10 mouse cellular contexts compared by ENCODE assay signal in genomic region chr2:45184149-45184548, GRCm38 (mm10).
DNase-seq lines count a peak whose midpoint lies in the region; ATAC-seq and TF ChIP-seq lines count a peak whose summit lies in the region.
"Had no signal": no experiment of that assay in that cellular context is flagged by ENCODE, and none has a peak within 500 bp of the region (broad histone marks: within the 10 kb centered on the region; RNA-seq: fewer than 3 reads in every experiment).

No protein-coding gene starts in this region.

- DNase-seq in lung, postnatal 0 days (ENCODE audit: low spot score), result peak; percentile 39
- DNase-seq in lung, postnatal 4 days, result no peak
- no peak for DNase-seq in left cerebral cortex, adult 8-10 months (ENCODE audit: low spot score in 2 of 2)
- DNase-seq in cerebellum, postnatal 4 days (ENCODE audit: low spot score in 2 of 2), result no peak
- DNase-seq: left cerebral cortex, postnatal 4 days had no signal

- H3K4me3 ChIP-seq in forebrain, embryonic 12.5 days (replicated peaks), result no peak overlapping the region
- H3K4me3 ChIP-seq in forebrain, embryonic 15.5 days, result no peak overlapping the region
- no peak overlapping the region for H3K4me3 ChIP-seq in lung, postnatal 0 days (ENCODE audit: low read depth, low read length)
- peak overlapping the region; percentile 31 for H3K4me3 ChIP-seq in erythroblast, embryonic 14.5 days (replicated peaks)

- no peaks in the 10 kb centered on the region for H3K9me3 ChIP-seq in forebrain, embryonic 12.5 days
- no peaks in the 10 kb centered on the region for H3K9me3 ChIP-seq in forebrain, embryonic 15.5 days
- H3K9me3 ChIP-seq in lung, postnatal 0 days (ENCODE audit: low read length), result no peaks in the 10 kb centered on the region
- no peaks in the 10 kb centered on the region for H3K9me3 ChIP-seq in erythroblast, embryonic 14.5 days (ENCODE audit: control insufficient read depth, low read length)
- H3K9me3 ChIP-seq: megakaryocyte, embryonic 14.5 days had no signal

- H3K4me1 ChIP-seq in forebrain, embryonic 12.5 days, result peaks cover 22% of the 10 kb centered on the region
- H3K4me1 ChIP-seq in forebrain, embryonic 15.5 days, result peaks cover 32% of the 10 kb centered on the region
- no peaks in the 10 kb centered on the region for H3K4me1 ChIP-seq in lung, postnatal 0 days (ENCODE audit: insufficient read depth, low read depth, low read length)
- peaks cover 28% of the 10 kb centered on the region for H3K4me1 ChIP-seq in erythroblast, embryonic 14.5 days (ENCODE audit: control insufficient read depth)

- H3K4me2 ChIP-seq in forebrain, embryonic 12.5 days, result peak overlapping the region; percentile 41; the same call in 1 of the 2 replicates
- no peak overlapping the region for H3K4me2 ChIP-seq in forebrain, embryonic 15.5 days (replicated peaks)
- no peak overlapping the region for H3K4me2 ChIP-seq in lung, postnatal 0 days (replicated peaks; ENCODE audit: low read depth, low read length)

- TF ChIP-seq EP300 in lung, postnatal 0 days (IDR thresholded peaks at IDR 0.05), result no peak

- ATAC-seq in forebrain, embryonic 12.5 days (ENCODE audit: low FRiP score), result no peak
- no peak for ATAC-seq in forebrain, embryonic 15.5 days (replicated peaks)
- peak; percentile 53 for ATAC-seq in lung, postnatal 0 days
- ATAC-seq in megakaryocyte-erythroid progenitor cell, adult 5-6 weeks (replicated peaks; ENCODE audit: low FRiP score, low TSS enrichment, poor library complexity, severe bottlenecking), result peak; percentile 80

- no peaks in the 10 kb centered on the region for H3K36me3 ChIP-seq in forebrain, embryonic 12.5 days (replicated peaks)
- no peaks in the 10 kb centered on the region for H3K36me3 ChIP-seq in forebrain, embryonic 15.5 days
- no peaks in the 10 kb centered on the region for H3K36me3 ChIP-seq in lung, postnatal 0 days (ENCODE audit: insufficient read depth, low read length)
- H3K36me3 ChIP-seq in erythroblast, embryonic 14.5 days (ENCODE audit: control insufficient read depth), result no peaks in the 10 kb centered on the region

- H3K9ac ChIP-seq in forebrain, embryonic 12.5 days, result no peak overlapping the region
- H3K9ac ChIP-seq in forebrain, embryonic 15.5 days (replicated peaks), result no peak overlapping the region
- no peak overlapping the region for H3K9ac ChIP-seq in lung, postnatal 0 days (replicated peaks; ENCODE audit: low read depth)

- 16% methylated on average over 6 of the region's 6 CpGs for WGBS in forebrain, embryonic 12.5 days
- 26% methylated on average over 6 of the region's 6 CpGs for WGBS in forebrain, embryonic 15.5 days
- 50% methylated on average over 6 of the region's 6 CpGs for WGBS in lung, postnatal 0 days

- no peak for TF ChIP-seq CTCF in lung, postnatal 0 days (IDR thresholded peaks at IDR 0.05)

- H3K27me3 ChIP-seq in forebrain, embryonic 12.5 days, result peaks cover 8% of the 10 kb centered on the region; the same call in 1 of the 2 replicates
- H3K27me3 ChIP-seq in forebrain, embryonic 15.5 days, result no peaks in the 10 kb centered on the region
- no peaks in the 10 kb centered on the region for H3K27me3 ChIP-seq in lung, postnatal 0 days (replicated peaks; ENCODE audit: insufficient read depth, low read length)
- no peaks in the 10 kb centered on the region for H3K27me3 ChIP-seq in erythroblast, embryonic 14.5 days (ENCODE audit: control insufficient read depth)
- H3K27me3 ChIP-seq: megakaryocyte, embryonic 14.5 days had no signal

- H3K27ac ChIP-seq in forebrain, embryonic 12.5 days, result peak overlapping the region; percentile 61
- H3K27ac ChIP-seq in forebrain, embryonic 15.5 days (replicated peaks), result no peak overlapping the region
- no peak overlapping the region for H3K27ac ChIP-seq in lung, postnatal 0 days (ENCODE audit: low read length)

Comparison
In these comparisons a context has a peak if more than half of its experiments do, and no peak if none do; other contexts are left out.
1. ATAC-seq: peak in lung, postnatal 0 days (single experiment) and megakaryocyte-erythroid progenitor cell, adult 5-6 weeks (single experiment); none in forebrain, embryonic 12.5 days (single experiment) and forebrain, embryonic 15.5 days (single experiment).